Mouse (Mus musculus) neural tube, embryonic 14.5 days (tissue): ENCODE data around the gene Ppm1g. TPM values are rescaled to one million over a fixed set of nuclear protein-coding genes. Genes with fewer than 3 reads are reported as not detected.

Experiments used
- ATAC-seq: fragments of 200-750 bp; cut with Nextera tagmentation; 2 replicates; pipeline ENCODE4 v1.8.0; 2017; ENCODE audit warnings: low read depth, mild to moderate bottlenecking, moderate TSS enrichment, moderate library complexity
- H3K27ac ChIP-seq: fragments of 300-500 bp; sonication (generic); 2 replicates; pipeline ENCODE4 v1.5.1; 2014; ENCODE audit warnings: low read depth, mild to moderate bottlenecking, control low read depth, low read length, moderate library complexity, mixed read lengths
- H3K27me3 ChIP-seq: fragments of 300-500 bp; sonication (generic); 2 replicates; pipeline ENCODE4 v1.6.1; 2014; ENCODE audit warnings: low read length; ENCODE audit not compliant: control insufficient read depth, insufficient read depth
- H3K36me3 ChIP-seq: fragments of 300-500 bp; sonication (generic); 2 replicates; pipeline ENCODE4 v1.6.1; 2014; ENCODE audit warnings: low read length, mixed read lengths; ENCODE audit not compliant: control insufficient read depth, insufficient read depth
- H3K4me1 ChIP-seq: fragments of 300-500 bp; sonication (generic); 2 replicates; pipeline ENCODE4 v1.6.1; 2014; ENCODE audit warnings: low read length; ENCODE audit not compliant: control insufficient read depth, insufficient read depth
- H3K4me2 ChIP-seq: fragments of 300-500 bp; sonication (generic); 2 replicates; pipeline ENCODE4 v1.6.1; 2014; ENCODE audit warnings: mild to moderate bottlenecking, low read depth, low read length, control low read depth
- H3K4me3 ChIP-seq: fragments of 300-500 bp; sonication (generic); 2 replicates; pipeline ENCODE4 v1.5.1; 2014; ENCODE audit warnings: low read depth, low read length, control low read depth, mixed read lengths
- H3K9ac ChIP-seq: fragments of 300-500 bp; sonication (generic); replicated peaks from 2 replicates; pipeline ENCODE4 v1.6.1; 2014; ENCODE audit warnings: low read depth, mild to moderate bottlenecking, control low read depth, low read length, mixed read lengths
- H3K9me3 ChIP-seq: fragments of 300-500 bp; sonication (generic); 2 replicates; pipeline ENCODE4 v1.6.1; 2016; ENCODE audit warnings: low read length; ENCODE audit not compliant: control insufficient read depth
- WGBS: fragments of 180-500 bp; shearing (Covaris S2); extraction: QIAGEN DNeasy Blood & Tissue Kit; methylation state at CpG from one replicate; pipeline ENCODE4 v1.1.7; 2014; 5-methylcytosine and 5-hydroxymethylcytosine counted together
- polyA plus RNA-seq: library from polyadenylated mRNA; unstranded; fragments of >200 nt; fragmentation: Nextera tagmentation; extraction: Ambion mirVana; gene quantifications from 2 replicates; pipeline ENCODE4 v1.2.1, GENCODE M21; 2014

Gene Ppm1g
- polyA plus RNA-seq, 1 experiment from 2014 or later: 155 TPM

DNA sequence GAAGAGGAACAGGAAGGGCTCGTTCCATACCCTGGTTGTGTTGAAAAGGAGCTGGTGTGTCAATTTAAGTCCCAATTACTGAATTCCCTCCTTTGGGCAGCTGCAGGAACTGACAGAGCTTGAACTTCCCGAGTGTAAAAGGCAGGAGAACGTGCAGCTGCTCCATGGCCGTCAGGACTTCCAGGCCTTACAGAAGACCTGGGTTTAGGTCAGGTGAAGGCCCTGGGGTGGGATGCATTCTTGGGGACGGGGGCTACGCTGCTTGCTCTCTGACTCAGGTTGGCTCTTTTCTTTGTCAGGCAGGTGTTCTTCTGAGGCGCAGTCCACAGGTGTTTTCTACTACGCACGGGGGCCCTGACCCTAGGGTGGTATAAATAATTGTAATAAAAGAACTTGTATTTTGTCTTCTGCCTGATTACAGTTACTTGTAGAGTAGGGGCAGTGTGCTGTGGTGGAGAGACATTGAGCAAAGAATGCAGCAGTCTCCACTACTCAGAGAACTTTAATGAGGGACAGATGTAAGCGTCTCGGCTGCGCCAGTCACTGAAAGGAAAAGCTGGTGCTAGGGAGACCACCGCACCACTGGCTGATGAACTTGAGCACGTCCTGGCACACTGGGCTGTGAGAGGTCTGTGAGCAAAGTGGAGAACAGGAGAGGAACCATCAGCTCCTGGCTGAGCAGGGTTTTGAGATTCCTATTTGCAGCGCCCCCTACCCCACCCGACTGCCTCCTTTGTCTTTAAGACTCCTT, 32.5 kb upstream of the Ppm1g start:
- Histone ChIP-seq H3K9me3 (no peaks in the 10 kb centered on the region), H3K4me1 (0 out of 2 replicates have a peak, but pooled peaks cover 3% of the 10 kb centered on the region), H3K27me3 (no peaks in the 10 kb centered on the region), H3K9ac (no peak overlapping the region), H3K36me3 (peaks cover 60% of the 10 kb centered on the region), H3K4me3 (no peak overlapping the region), H3K27ac (no peak overlapping the region), H3K4me2 (no peak overlapping the region)
- 85% methylated on average over 16 of the region's 16 CpGs for WGBS
- ATAC-seq: no peak

DNA sequence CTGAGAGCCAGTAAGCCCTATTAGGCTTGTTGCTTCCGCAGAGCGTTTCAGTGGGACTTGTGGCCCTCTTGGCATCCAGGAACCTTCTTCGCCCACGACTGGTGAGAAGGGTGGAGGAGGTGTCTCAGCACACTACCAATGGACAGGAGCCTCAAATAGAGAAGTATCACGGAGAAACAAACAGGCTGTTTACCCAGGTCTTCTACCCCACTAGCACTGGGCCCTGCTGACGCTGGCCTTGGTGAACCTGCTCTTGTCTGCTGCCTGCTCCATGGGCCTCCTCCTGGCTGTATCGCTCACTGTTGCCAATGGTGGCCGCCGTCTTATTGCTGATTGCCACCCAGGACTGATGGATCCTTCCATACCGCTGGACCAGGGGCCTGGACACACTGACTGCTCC, 31.7 kb upstream of the Ppm1g start:
- ATAC-seq: no peak
- peaks cover 64% of the 10 kb centered on the region for H3K36me3 ChIP-seq
- no peak overlapping the region for H3K27ac ChIP-seq
- H3K27me3 ChIP-seq: no peaks in the 10 kb centered on the region
- H3K4me2 ChIP-seq: no peak overlapping the region
- H3K4me3 ChIP-seq: no peak overlapping the region
- WGBS: 48% methylated on average over 10 of the region's 10 CpGs
- H3K4me1 ChIP-seq: 0 out of 2 replicates have a peak, but pooled peaks cover 3% of the 10 kb centered on the region
- H3K9ac ChIP-seq: no peak overlapping the region
- no peaks in the 10 kb centered on the region for H3K9me3 ChIP-seq

DNA sequence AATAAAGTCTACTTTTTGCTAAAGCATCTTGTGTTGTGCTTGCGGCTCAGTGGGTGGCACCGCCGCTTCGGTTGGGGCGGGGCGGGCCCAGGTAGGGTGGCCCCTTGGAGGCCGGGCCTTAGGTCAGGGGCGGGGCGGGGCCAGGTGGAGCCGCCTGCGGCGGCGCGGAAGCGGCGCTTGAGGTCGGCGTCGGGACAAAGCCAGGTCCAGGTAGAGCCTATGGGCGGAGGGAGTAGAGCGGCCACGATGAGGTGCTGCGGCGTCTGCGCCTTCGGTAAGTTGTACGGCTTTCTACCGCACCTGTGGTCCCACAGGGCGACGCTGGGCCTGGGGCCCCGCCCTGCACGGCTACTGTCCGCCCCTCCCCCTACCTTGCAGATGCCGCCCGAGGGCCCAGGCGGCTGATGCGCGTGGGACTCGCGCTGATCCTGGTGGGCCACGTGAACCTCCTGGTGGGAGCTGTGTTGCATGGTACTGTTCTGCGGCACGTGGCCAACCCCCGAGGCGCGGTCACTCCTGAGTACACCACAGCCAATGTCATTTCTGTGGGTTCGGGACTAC, 31.1 kb upstream of the Ppm1g start, which contains the start of gene Krtcap3:
TSS of gene Krtcap3 (plus strand) at position 151 of the 561 bp plus-strand sequence.
- H3K4me2 ChIP-seq: 0 out of 2 replicates have a peak within 1 kb of the TSS, but pooled peaks have one; percentile 6
- no peak within 1 kb of the TSS for H3K4me3 ChIP-seq
- H3K9ac ChIP-seq: no peak within 1 kb of the TSS
- WGBS: 15% methylated on average over 37 of the region's 47 CpGs
- no peaks in the 10 kb centered on the region for H3K9me3 ChIP-seq
- 0 out of 2 replicates have a peak, but pooled peaks cover 3% of the 10 kb centered on the region for H3K4me1 ChIP-seq
- no peaks in the 10 kb centered on the region for H3K27me3 ChIP-seq
- H3K27ac ChIP-seq: no peak within 1 kb of the TSS
- ATAC-seq: peak; percentile 52
- H3K36me3 ChIP-seq: peaks cover 66% of the 10 kb centered on the region

DNA sequence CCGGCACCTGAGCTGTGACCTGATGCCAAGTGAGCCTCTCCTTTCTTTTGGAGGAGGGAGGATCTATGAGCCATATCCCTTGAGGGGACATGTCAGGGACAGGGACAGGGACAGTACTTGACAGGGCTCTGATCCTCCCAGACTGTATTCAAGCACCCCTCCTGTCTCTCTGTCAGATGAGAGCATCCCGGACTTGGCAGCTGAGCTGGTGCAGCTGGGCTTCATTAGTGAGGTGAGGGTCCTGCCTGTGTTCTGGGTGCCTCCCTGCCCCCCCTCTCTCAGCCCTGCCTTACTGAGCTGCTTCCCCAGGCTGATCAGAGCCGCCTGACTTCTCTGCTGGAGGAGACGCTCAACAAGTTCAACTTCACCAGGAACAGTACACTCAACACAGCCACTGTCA, 30.2 kb upstream of the Ppm1g start:
- Histone ChIP-seq H3K36me3 (peaks cover 69% of the 10 kb centered on the region), H3K27ac (no peak overlapping the region), H3K9ac (no peak overlapping the region), H3K4me3 (no peak overlapping the region), H3K4me1 (0 out of 2 replicates have a peak, but pooled peaks cover 3% of the 10 kb centered on the region), H3K4me2 (no peak overlapping the region), H3K27me3 (no peaks in the 10 kb centered on the region), H3K9me3 (no peaks in the 10 kb centered on the region)
- WGBS: 78% methylated on average over 4 of the region's 4 CpGs
- ATAC-seq: peak; percentile 15; the same call in 1 of the 2 replicates

DNA sequence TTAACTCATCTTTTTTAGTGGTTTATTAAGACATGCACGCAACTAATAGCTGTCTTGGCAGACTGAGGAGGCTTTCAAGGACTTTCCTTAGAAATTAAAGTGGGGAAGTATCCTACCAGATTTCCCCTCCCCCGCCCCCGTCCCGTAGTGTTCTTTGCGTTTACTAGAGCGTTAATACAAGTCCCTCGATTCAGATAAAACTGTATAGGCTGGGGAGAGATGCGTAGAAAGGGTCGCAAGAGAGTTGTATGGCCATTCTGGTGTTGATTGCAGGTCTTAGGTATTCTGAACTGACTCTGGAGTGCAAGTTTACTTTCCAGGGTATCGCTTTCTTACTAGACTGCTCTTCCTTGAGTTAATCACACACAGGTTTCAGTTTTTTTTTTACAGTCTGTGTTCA, 21.7 kb upstream of the Ppm1g start:
- H3K9ac ChIP-seq: no peak overlapping the region; the same call in 1 of the 2 replicates
- H3K4me1 ChIP-seq: peaks cover 8% of the 10 kb centered on the region
- no peaks in the 10 kb centered on the region for H3K27me3 ChIP-seq
- H3K9me3 ChIP-seq: no peaks in the 10 kb centered on the region
- H3K4me2 ChIP-seq: peak overlapping the region; percentile 84
- 29% methylated on average over 10 of the region's 10 CpGs for WGBS
- H3K27ac ChIP-seq: no peak overlapping the region
- ATAC-seq: no peak
- peak overlapping the region; percentile 91 for H3K4me3 ChIP-seq
- peaks cover 26% of the 10 kb centered on the region for H3K36me3 ChIP-seq

DNA sequence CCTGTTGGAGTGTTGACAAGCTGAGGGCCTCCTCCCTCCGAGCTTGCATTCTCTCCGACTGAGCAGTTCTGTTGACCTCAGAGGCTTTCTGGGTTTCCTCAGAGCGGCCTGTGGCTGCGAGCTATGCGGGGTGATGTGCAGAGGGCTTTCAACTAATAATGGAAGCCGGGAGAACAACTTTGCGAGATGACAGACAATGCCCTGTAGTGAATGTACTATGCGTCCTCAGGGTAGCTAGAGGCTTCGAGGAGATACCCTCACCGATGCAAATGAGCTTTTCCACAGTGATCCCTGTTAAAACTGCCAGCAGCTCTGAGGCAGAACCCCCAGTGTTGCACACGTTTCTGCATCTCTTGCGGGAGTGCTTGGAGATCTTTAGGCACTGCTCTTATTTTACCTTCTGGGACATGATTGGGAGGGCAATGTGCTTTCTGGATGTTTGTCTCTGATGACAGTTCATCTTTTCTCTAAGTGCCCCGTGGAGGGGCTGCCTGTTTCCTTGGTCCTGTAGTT, 21.1 kb upstream of the Ppm1g start:
- peaks cover 8% of the 10 kb centered on the region for H3K4me1 ChIP-seq
- no peaks in the 10 kb centered on the region for H3K27me3 ChIP-seq
- H3K4me3 ChIP-seq: peak overlapping the region; percentile 91
- peak overlapping the region; percentile 93; the same call in 1 of the 2 replicates for H3K27ac ChIP-seq
- H3K4me2 ChIP-seq: peak overlapping the region; percentile 84
- no peaks in the 10 kb centered on the region for H3K9me3 ChIP-seq
- WGBS: under 1% methylated on average over 13 of the region's 13 CpGs
- H3K9ac ChIP-seq: peak overlapping the region; percentile 93
- peaks cover 21% of the 10 kb centered on the region for H3K36me3 ChIP-seq
- ATAC-seq: no peak

DNA sequence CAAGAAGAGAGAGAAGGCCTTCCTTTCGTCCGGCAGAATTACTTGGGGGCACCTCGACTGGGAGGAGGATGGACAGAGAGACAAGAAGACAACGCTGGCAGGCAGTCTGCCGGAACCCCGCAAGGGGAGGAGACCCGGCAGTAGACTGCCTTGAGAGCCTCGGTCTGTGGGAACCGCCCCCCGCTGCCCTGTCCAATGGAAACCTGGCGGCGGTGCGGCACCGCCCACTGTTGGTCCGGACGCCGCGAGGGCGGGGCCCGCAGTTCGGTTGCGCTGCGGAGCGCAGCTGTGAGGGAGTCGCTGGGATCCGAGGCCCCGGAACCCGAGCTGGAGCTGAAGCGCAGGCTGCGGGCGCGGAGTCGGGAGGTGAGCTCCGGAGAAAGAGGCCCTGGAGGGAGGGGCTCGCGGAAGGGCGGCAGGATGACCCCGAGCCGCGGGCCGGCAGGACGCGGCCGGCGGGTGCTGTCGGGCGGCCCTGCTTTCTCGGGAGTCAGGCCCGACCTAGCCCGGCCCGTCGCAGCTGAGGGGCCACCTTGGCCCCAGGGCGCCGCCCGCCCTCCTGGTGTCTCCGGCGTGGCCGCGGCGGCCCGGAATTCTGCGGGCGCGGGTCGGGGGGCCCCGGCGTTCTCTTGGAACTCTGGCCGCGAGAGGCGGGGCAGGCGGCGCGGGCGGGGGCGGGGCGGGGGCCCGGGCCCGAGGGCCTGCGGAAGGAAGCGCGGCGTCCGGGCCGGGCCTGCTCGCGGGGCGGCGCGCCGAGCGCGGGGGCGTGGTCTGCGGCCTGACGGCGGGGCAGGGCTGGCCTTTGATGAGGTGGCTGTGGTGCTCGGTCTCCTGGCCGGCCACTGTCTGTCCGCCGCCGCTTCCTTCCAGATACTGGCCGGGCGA, 20.4 kb upstream of the Ppm1g start, which contains the start of the genes Nrbp1 and Gm9970:
TSS of gene Nrbp1 (plus strand) at position 228 of the 885 bp plus-strand sequence.
TSS of gene Gm9970 (minus strand) at position 596 of the 885 bp plus-strand sequence.
- Histone ChIP-seq H3K27ac (peak within 1 kb of the TSS; percentile 93), H3K36me3 (peaks cover 15% of the 10 kb centered on the region), H3K9me3 (no peaks in the 10 kb centered on the region), H3K4me3 (peak within 1 kb of the TSS; percentile 91), H3K4me2 (peak within 1 kb of the TSS; percentile 84), H3K9ac (peak within 1 kb of the TSS; percentile 93), H3K27me3 (no peaks in the 10 kb centered on the region), H3K4me1 (peaks cover 8% of the 10 kb centered on the region)
- ATAC-seq: peak; percentile 99
- 1% methylated on average over 59 of the region's 103 CpGs for WGBS

DNA sequence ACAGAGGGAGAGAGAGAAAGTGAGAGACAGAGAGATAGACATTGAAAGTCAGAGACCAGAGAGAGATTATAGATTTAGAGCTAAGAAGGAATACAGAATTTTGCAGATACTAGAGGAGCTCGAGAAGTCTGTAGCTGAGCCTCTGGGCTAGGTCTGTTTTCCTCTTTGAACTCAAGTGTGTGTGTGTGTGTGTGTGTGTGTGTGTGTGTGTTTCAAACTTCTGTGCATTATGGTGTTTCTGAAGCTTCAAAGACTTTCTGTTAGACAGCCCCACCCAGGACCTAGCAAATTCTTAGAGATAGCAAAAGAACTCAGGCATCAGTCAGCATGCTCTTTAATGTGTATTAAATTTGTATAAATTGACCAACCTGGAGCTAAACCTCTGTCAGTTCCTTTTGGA, 6.2 kb upstream of the Ppm1g start:
- 86% methylated on average over 1 of the region's 1 CpGs for WGBS
- no peaks in the 10 kb centered on the region for H3K4me1 ChIP-seq
- H3K36me3 ChIP-seq: no peaks in the 10 kb centered on the region
- H3K27ac ChIP-seq: no peak overlapping the region
- H3K4me2 ChIP-seq: no peak overlapping the region
- no peak overlapping the region for H3K9ac ChIP-seq
- ATAC-seq: no peak
- no peaks in the 10 kb centered on the region for H3K9me3 ChIP-seq
- H3K4me3 ChIP-seq: no peak overlapping the region
- H3K27me3 ChIP-seq: no peaks in the 10 kb centered on the region
